Mouse (Mus musculus): ENCODE results near the gene Asap3. TPM values are rescaled to one million over a fixed set of nuclear protein-coding genes. Genes with fewer than 3 reads are reported as not detected.

Asap3 gene
- polyA plus RNA-seq, 1 experiment from 2014 or later: 4.4 TPM

- Histone ChIP-seq H3K9me3 (ENCODE audit: control insufficient read depth, low read length) (no peaks in the 10 kb centered on the region), H3K4me1 (ENCODE audit: control insufficient read depth, insufficient read depth, low read length) (peaks cover 12% of the 10 kb centered on the region), H3K4me2 (ENCODE audit: low read depth, low read length) (no peak overlapping the region), H3K27ac (ENCODE audit: low read length) (no peak overlapping the region), H3K9ac (ENCODE audit: low read depth, low read length) (no peak overlapping the region), H3K27me3 (replicated peaks; ENCODE audit: control insufficient read depth, insufficient read depth, low read length) (no peaks in the 10 kb centered on the region), H3K4me3 (ENCODE audit: low read length) (no peak overlapping the region), H3K36me3 (ENCODE audit: control insufficient read depth, insufficient read depth, low read length) (no peaks in the 10 kb centered on the region)
- ATAC-seq: peak; percentile 33; the same call in 1 of the 2 replicates
- 12% methylated on average over 6 of the region's 6 CpGs for WGBS
These were observed 49.8 kb downstream of the Asap3 start for GRCm38 (mm10) chr4:136255919-136256318.

- peaks cover 12% of the 10 kb centered on the region for H3K4me1 ChIP-seq (ENCODE audit: control insufficient read depth, insufficient read depth, low read length)
- no peak for ATAC-seq
- no peak overlapping the region for H3K4me3 ChIP-seq (ENCODE audit: low read length)
- H3K36me3 ChIP-seq (ENCODE audit: control insufficient read depth, insufficient read depth, low read length): no peaks in the 10 kb centered on the region
- H3K4me2 ChIP-seq (ENCODE audit: low read depth, low read length): no peak overlapping the region
- no peaks in the 10 kb centered on the region for H3K27me3 ChIP-seq (replicated peaks; ENCODE audit: control insufficient read depth, insufficient read depth, low read length)
- WGBS: 75% methylated on average over 10 of the region's 10 CpGs
- H3K27ac ChIP-seq (ENCODE audit: low read length): no peak overlapping the region
- H3K9me3 ChIP-seq (ENCODE audit: control insufficient read depth, low read length): no peaks in the 10 kb centered on the region
- H3K9ac ChIP-seq (ENCODE audit: low read depth, low read length): no peak overlapping the region
These were observed 50.5 kb downstream of the Asap3 start for GRCm38 (mm10) chr4:136256696-136257095.

- no peak for ATAC-seq
- Histone ChIP-seq H3K9ac (ENCODE audit: low read depth, low read length) (no peak overlapping the region), H3K4me2 (ENCODE audit: low read depth, low read length) (no peak overlapping the region), H3K9me3 (ENCODE audit: control insufficient read depth, low read length) (no peaks in the 10 kb centered on the region), H3K4me1 (ENCODE audit: control insufficient read depth, insufficient read depth, low read length) (peaks cover 5% of the 10 kb centered on the region; the same call in 1 of the 2 replicates), H3K27me3 (replicated peaks; ENCODE audit: control insufficient read depth, insufficient read depth, low read length) (no peaks in the 10 kb centered on the region), H3K36me3 (ENCODE audit: control insufficient read depth, insufficient read depth, low read length) (no peaks in the 10 kb centered on the region), H3K27ac (ENCODE audit: low read length) (no peak overlapping the region), H3K4me3 (ENCODE audit: low read length) (no peak overlapping the region)
- 69% methylated on average over 3 of the region's 3 CpGs for WGBS
These were observed 53.8 kb downstream of the Asap3 start for GRCm38 (mm10) chr4:136259916-136260315.

GRCm38 (mm10) chr4:136260491-136261180, 54.5 kb downstream of the Asap3 start:
- whole genome bisulfite sequencing: 41% methylated on average over 10 of the region's 10 CpGs
- no peak overlapping the region for H3K27ac ChIP-seq (ENCODE audit: low read length)
- H3K9me3 ChIP-seq (ENCODE audit: control insufficient read depth, low read length): no peaks in the 10 kb centered on the region
- 0 out of 2 replicates have a peak, but pooled peaks have one; percentile 39 for ATAC-seq
- peaks cover 3% of the 10 kb centered on the region; the same call in 1 of the 2 replicates for H3K4me1 ChIP-seq (ENCODE audit: control insufficient read depth, insufficient read depth, low read length)
- H3K9ac ChIP-seq (ENCODE audit: low read depth, low read length): no peak overlapping the region
- no peaks in the 10 kb centered on the region for H3K36me3 ChIP-seq (ENCODE audit: control insufficient read depth, insufficient read depth, low read length)
- H3K27me3 ChIP-seq (replicated peaks; ENCODE audit: control insufficient read depth, insufficient read depth, low read length): no peaks in the 10 kb centered on the region
- no peak overlapping the region for H3K4me2 ChIP-seq (ENCODE audit: low read depth, low read length)
- H3K4me3 ChIP-seq (ENCODE audit: low read length): no peak overlapping the region

- no peak overlapping the region for H3K9ac ChIP-seq (ENCODE audit: low read depth, low read length)
- no peaks in the 10 kb centered on the region for H3K9me3 ChIP-seq (ENCODE audit: control insufficient read depth, low read length)
- H3K36me3 ChIP-seq (ENCODE audit: control insufficient read depth, insufficient read depth, low read length): no peaks in the 10 kb centered on the region
- peak overlapping the region; percentile 24; the same call in 1 of the 2 replicates for H3K27ac ChIP-seq (ENCODE audit: low read length)
- no peak overlapping the region for H3K4me3 ChIP-seq (ENCODE audit: low read length)
- 60% methylated on average over 10 of the region's 10 CpGs for WGBS
- H3K27me3 ChIP-seq (replicated peaks; ENCODE audit: control insufficient read depth, insufficient read depth, low read length): no peaks in the 10 kb centered on the region
- H3K4me2 ChIP-seq (ENCODE audit: low read depth, low read length): no peak overlapping the region
- 0 out of 2 replicates have a peak, but pooled peaks have one; percentile 65 for ATAC-seq
- H3K4me1 ChIP-seq (ENCODE audit: control insufficient read depth, insufficient read depth, low read length): peaks cover 3% of the 10 kb centered on the region; the same call in 1 of the 2 replicates
These were observed 55.7 kb downstream of the Asap3 start for GRCm38 (mm10) chr4:136261912-136262311.

- 92% methylated on average over 4 of the region's 4 CpGs for WGBS
These were observed 57.4 kb downstream of the Asap3 start for GRCm38 (mm10) chr4:136263555-136263954.

GRCm38 (mm10) chr4:136266716-136267343, 60.7 kb downstream of the Asap3 start:
- Histone ChIP-seq H3K27me3 (replicated peaks; ENCODE audit: control insufficient read depth, insufficient read depth, low read length) (no peaks in the 10 kb centered on the region), H3K4me3 (ENCODE audit: low read length) (no peak overlapping the region), H3K27ac (ENCODE audit: low read length) (no peak overlapping the region), H3K9me3 (ENCODE audit: control insufficient read depth, low read length) (no peaks in the 10 kb centered on the region), H3K36me3 (ENCODE audit: control insufficient read depth, insufficient read depth, low read length) (no peaks in the 10 kb centered on the region), H3K9ac (ENCODE audit: low read depth, low read length) (0 out of 2 replicates have a peak overlapping the region, but pooled peaks have one; percentile 37), H3K4me1 (ENCODE audit: control insufficient read depth, insufficient read depth, low read length) (peaks cover 3% of the 10 kb centered on the region; the same call in 1 of the 2 replicates), H3K4me2 (ENCODE audit: low read depth, low read length) (no peak overlapping the region)
- 0 out of 2 replicates have a peak, but pooled peaks have one; percentile 40 for ATAC-seq
- 72% methylated on average over 9 of the region's 9 CpGs for WGBS

More at GRCm38 (mm10) chr4:136263555-136263954, 57.4 kb downstream of the Asap3 start:
- Histone ChIP-seq H3K27ac (ENCODE audit: low read length) (no peak overlapping the region), H3K4me3 (ENCODE audit: low read length) (no peak overlapping the region), H3K36me3 (ENCODE audit: control insufficient read depth, insufficient read depth, low read length) (no peaks in the 10 kb centered on the region), H3K4me1 (ENCODE audit: control insufficient read depth, insufficient read depth, low read length) (peaks cover 3% of the 10 kb centered on the region; the same call in 1 of the 2 replicates), H3K4me2 (ENCODE audit: low read depth, low read length) (no peak overlapping the region), H3K27me3 (replicated peaks; ENCODE audit: control insufficient read depth, insufficient read depth, low read length) (no peaks in the 10 kb centered on the region), H3K9me3 (ENCODE audit: control insufficient read depth, low read length) (no peaks in the 10 kb centered on the region), H3K9ac (ENCODE audit: low read depth, low read length) (no peak overlapping the region)
- no peak for ATAC-seq

- Histone ChIP-seq H3K27ac (ENCODE audit: low read length) (no peak overlapping the region), H3K9me3 (ENCODE audit: control insufficient read depth, low read length) (peaks cover 12% of the 10 kb centered on the region), H3K36me3 (ENCODE audit: control insufficient read depth, insufficient read depth, low read length) (peaks cover 6% of the 10 kb centered on the region; the same call in 1 of the 2 replicates), H3K4me1 (ENCODE audit: control insufficient read depth, insufficient read depth, low read length) (peaks cover 3% of the 10 kb centered on the region; the same call in 1 of the 2 replicates), H3K9ac (ENCODE audit: low read depth, low read length) (no peak overlapping the region), H3K4me2 (ENCODE audit: low read depth, low read length) (no peak overlapping the region), H3K4me3 (ENCODE audit: low read length) (no peak overlapping the region), H3K27me3 (replicated peaks; ENCODE audit: control insufficient read depth, insufficient read depth, low read length) (no peaks in the 10 kb centered on the region)
- ATAC-seq: no peak
- 100% methylated on average over 1 of the region's 1 CpGs for WGBS
These were observed 62.7 kb downstream of the Asap3 start for GRCm38 (mm10) chr4:136268912-136269311.

- H3K27ac ChIP-seq (ENCODE audit: low read length): no peak overlapping the region
- peaks cover 6% of the 10 kb centered on the region; the same call in 1 of the 2 replicates for H3K36me3 ChIP-seq (ENCODE audit: control insufficient read depth, insufficient read depth, low read length)
- ATAC-seq: no peak
- WGBS: 84% methylated on average over 8 of the region's 8 CpGs
- no peak overlapping the region for H3K4me2 ChIP-seq (ENCODE audit: low read depth, low read length)
- peaks cover 12% of the 10 kb centered on the region for H3K9me3 ChIP-seq (ENCODE audit: control insufficient read depth, low read length)
- H3K9ac ChIP-seq (ENCODE audit: low read depth, low read length): no peak overlapping the region
- peaks cover 3% of the 10 kb centered on the region; the same call in 1 of the 2 replicates for H3K4me1 ChIP-seq (ENCODE audit: control insufficient read depth, insufficient read depth, low read length)
- no peaks in the 10 kb centered on the region for H3K27me3 ChIP-seq (replicated peaks; ENCODE audit: control insufficient read depth, insufficient read depth, low read length)
- no peak overlapping the region for H3K4me3 ChIP-seq (ENCODE audit: low read length)
These were observed 64.5 kb downstream of the Asap3 start for GRCm38 (mm10) chr4:136270648-136271047.
